Mouse (Mus musculus): ENCODE measurements around the gene Kcnk13.

- TF ChIP-seq POLR2A (IDR thresholded peaks at IDR 0.05; ENCODE audit: low read depth, low read length) = no peak
- no peak for TF ChIP-seq CTCF (IDR thresholded peaks at IDR 0.05; ENCODE audit: extremely low read depth, insufficient read length, insufficient replicate concordance, low read depth, low read length)
These were observed 36.1 kb downstream of the Kcnk13 start for GRCm38 (mm10) chr12:100000381-100000780.

Measured in small intestine, adult 2 months (tissue).